Mouse (Mus musculus) bone marrow, adult 2 months (tissue): ENCODE results near the gene Drd4.

Experiments used
- CTCF ChIP-seq: fragments of 200-500 bp; IDR thresholded peaks from 2 replicates; pipeline ENCODE4 v1.5.1; 2011; ENCODE audit warnings: low read length, control low read depth; ENCODE audit not compliant: control insufficient read depth, insufficient read depth
- POLR2A ChIP-seq: fragments of 200-500 bp; IDR thresholded peaks from 2 replicates; pipeline ENCODE4 v1.6.1; 2011; ENCODE audit warnings: low read depth, mild to moderate bottlenecking, control low read depth, low read length, borderline replicate concordance; ENCODE audit not compliant: control insufficient read depth

- TF ChIP-seq CTCF (no peak; the same call in 1 of the 2 replicates), POLR2A (no peak)
Measured at GRCm38 (mm10) chr7:141265411-141265738, 26.4 kb upstream of the Drd4 start.
